Comparison of ENCODE assay signal across 18 mouse cellular contexts in genomic region chr6:31072559-31072958, GRCm38 (mm10).
"Had no signal": no experiment of that assay in that cellular context is flagged by ENCODE, and none has a peak within 500 bp of the region (broad histone marks: within the 10 kb centered on the region; RNA-seq: fewer than 3 reads in every experiment).

No protein-coding gene starts in this region.

- H3K27me3 ChIP-seq: limb, embryonic 12.5 days; limb, embryonic 15.5 days; megakaryocyte, embryonic 14.5 days; midbrain, embryonic 13.5 days; neural tube, embryonic 13.5 days; stomach, embryonic 15.5 days had no signal

- H3K4me3 ChIP-seq: limb, embryonic 12.5 days; limb, embryonic 15.5 days; midbrain, embryonic 10.5 days; midbrain, embryonic 13.5 days; myocyte; neural tube, embryonic 13.5 days; stomach, embryonic 15.5 days had no signal

- DNase-seq: kidney, adult 18-20 months; kidney, postnatal 25 days; left cerebral cortex, postnatal 4 days; liver, postnatal 0 days; lung, embryonic 14.5 days; right cerebral cortex, adult 18-20 months; right cerebral cortex, postnatal 14 days; right cerebral cortex, postnatal 4 days had no signal

- H3K36me3 ChIP-seq: limb, embryonic 12.5 days; limb, embryonic 15.5 days; midbrain, embryonic 10.5 days; midbrain, embryonic 13.5 days; neural tube, embryonic 13.5 days; stomach, embryonic 15.5 days had no signal

- H3K27ac ChIP-seq: kidney, postnatal 0 days; limb, embryonic 12.5 days; limb, embryonic 15.5 days; liver, embryonic 14.5 days; midbrain, embryonic 10.5 days; midbrain, embryonic 13.5 days; neural tube, embryonic 13.5 days; stomach, embryonic 15.5 days had no signal
